ENCODE assay signal across 17 mouse cellular contexts in the genomic region with DNA sequence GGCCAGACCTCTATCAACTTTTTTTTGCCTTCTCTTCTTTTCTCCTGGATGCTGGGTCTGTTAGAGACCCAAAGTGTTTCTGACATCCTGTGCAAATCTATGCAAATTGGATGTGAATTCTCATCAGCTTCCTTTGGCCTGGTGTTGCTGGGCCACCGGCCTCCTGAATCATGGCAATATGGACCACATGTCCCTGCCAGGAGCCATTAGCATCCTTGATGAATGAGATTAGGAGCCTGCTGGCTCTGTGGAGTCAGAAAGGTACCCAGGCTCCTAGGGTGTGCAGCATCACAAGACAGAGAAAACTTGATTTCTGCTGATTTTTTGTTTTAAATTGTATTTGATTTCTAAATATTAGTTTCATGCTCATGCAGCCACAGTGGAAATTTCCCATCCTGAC.
"Had no signal": no experiment of that assay in that cellular context is flagged by ENCODE, and none has a peak within 500 bp of the region (broad histone marks: within the 10 kb centered on the region; RNA-seq: fewer than 3 reads in every experiment).

No protein-coding gene starts in this region.

- H3K27ac ChIP-seq: kidney, postnatal 0 days; layer of hippocampus, adult 2 months; limb, embryonic 12.5 days; limb, embryonic 15.5 days; liver, embryonic 12.5 days; liver, embryonic 15.5 days; lung, embryonic 15.5 days; midbrain, embryonic 10.5 days had no signal

- H3K9ac ChIP-seq: limb, embryonic 12.5 days; limb, embryonic 15.5 days; liver, embryonic 12.5 days; liver, embryonic 15.5 days; lung, embryonic 15.5 days had no signal

- H3K36me3 ChIP-seq: limb, embryonic 12.5 days; limb, embryonic 15.5 days; liver, embryonic 12.5 days; liver, embryonic 15.5 days; lung, embryonic 15.5 days; midbrain, embryonic 10.5 days had no signal

- DNase-seq: kidney, postnatal 25 days; layer of hippocampus, adult 9-11 months; lung, adult 18-20 months; lung, postnatal 10 days; lung, postnatal 36 days; thymus, adult 18-20 months; thymus, postnatal 36 days had no signal

- H3K4me3 ChIP-seq: layer of hippocampus, adult 2 months; limb, embryonic 12.5 days; limb, embryonic 15.5 days; liver, embryonic 12.5 days; liver, embryonic 15.5 days; lung, embryonic 15.5 days; megakaryocyte, embryonic 14.5 days; midbrain, embryonic 10.5 days had no signal

- H3K4me1 ChIP-seq: limb, embryonic 12.5 days; liver, embryonic 12.5 days; megakaryocyte, embryonic 14.5 days; midbrain, embryonic 10.5 days had no signal

- H3K9me3 ChIP-seq: limb, embryonic 12.5 days; limb, embryonic 15.5 days; liver, embryonic 12.5 days; liver, embryonic 15.5 days; lung, embryonic 15.5 days; midbrain, embryonic 10.5 days had no signal

- H3K27me3 ChIP-seq: limb, embryonic 12.5 days; limb, embryonic 15.5 days; liver, embryonic 12.5 days; liver, embryonic 15.5 days; lung, embryonic 15.5 days; megakaryocyte, embryonic 14.5 days had no signal

- H3K4me2 ChIP-seq: limb, embryonic 12.5 days; limb, embryonic 15.5 days; liver, embryonic 12.5 days; liver, embryonic 15.5 days; lung, embryonic 15.5 days had no signal

- ATAC-seq: liver, embryonic 12.5 days; midbrain, embryonic 16.5 days had no signal
